Mouse (Mus musculus) embryo, embryonic 10 days (tissue): ENCODE results near the gene Rprd1b.

Experiments used
- DNase-seq: peaks from one replicate; pipeline ENCODE4 v3.0.0-alpha.2; 2015; ENCODE audit warnings: low spot score

Rprd1b gene

GRCm38 (mm10) chr2:158028354-158028863, at the start of gene Rprd1b, which contains the start of gene Tti1:
TSS of gene Rprd1b (plus strand) at chr2:158028497.
TSS of gene Tti1 (minus strand) at chr2:158028433.
- peak; percentile 99 for DNase-seq

GRCm38 (mm10) chr2:157979241-157979640, 49.1 kb upstream of the Rprd1b start:
- no peak for DNase-seq

GRCm38 (mm10) chr2:157982727-157983126, 45.6 kb upstream of the Rprd1b start:
- no peak for DNase-seq

- DNase-seq = no peak
Observed at GRCm38 (mm10) chr2:157983276-157983675, 45.0 kb upstream of the Rprd1b start.

- DNase-seq = no peak
Observed at GRCm38 (mm10) chr2:157985611-157986010, 42.7 kb upstream of the Rprd1b start.

- DNase-seq = no peak
Observed at GRCm38 (mm10) chr2:157986235-157986634, 42.1 kb upstream of the Rprd1b start.

GRCm38 (mm10) chr2:157988416-157989190, 39.7 kb upstream of the Rprd1b start:
- no peak for DNase-seq

- no peak for DNase-seq
Observed at GRCm38 (mm10) chr2:157989946-157990345, 38.4 kb upstream of the Rprd1b start.

- DNase-seq = no peak
Observed at GRCm38 (mm10) chr2:157991026-157991425, 37.3 kb upstream of the Rprd1b start.

- DNase-seq = no peak
Observed at GRCm38 (mm10) chr2:157992501-157992900, 35.8 kb upstream of the Rprd1b start.

GRCm38 (mm10) chr2:157998817-157999216, 29.5 kb upstream of the Rprd1b start:
- no peak for DNase-seq

- no peak for DNase-seq
Observed at GRCm38 (mm10) chr2:158004620-158005019, 23.7 kb upstream of the Rprd1b start.

- DNase-seq = no peak
Observed at GRCm38 (mm10) chr2:158005641-158006040, 22.7 kb upstream of the Rprd1b start.

- no peak for DNase-seq
Observed at GRCm38 (mm10) chr2:158009373-158009772, 18.9 kb upstream of the Rprd1b start.

GRCm38 (mm10) chr2:158012608-158013007, 15.7 kb upstream of the Rprd1b start:
- no peak for DNase-seq

- no peak for DNase-seq
Observed at GRCm38 (mm10) chr2:158017330-158017729, 11.0 kb upstream of the Rprd1b start.

GRCm38 (mm10) chr2:158027855-158028353, 393 bp upstream of the Rprd1b start:
- DNase-seq = no peak

GRCm38 (mm10) chr2:158030007-158030406, 1.7 kb downstream of the Rprd1b start:
- DNase-seq = no peak

GRCm38 (mm10) chr2:158035813-158036212, 7.5 kb downstream of the Rprd1b start:
- DNase-seq = no peak

GRCm38 (mm10) chr2:158036408-158036807, 8.1 kb downstream of the Rprd1b start:
- no peak for DNase-seq

GRCm38 (mm10) chr2:158036953-158037352, 8.7 kb downstream of the Rprd1b start:
- no peak for DNase-seq

- DNase-seq = no peak
Observed at GRCm38 (mm10) chr2:158037571-158037970, 9.3 kb downstream of the Rprd1b start.

- no peak for DNase-seq
Observed at GRCm38 (mm10) chr2:158039662-158040061, 11.4 kb downstream of the Rprd1b start.

GRCm38 (mm10) chr2:158040396-158040795, 12.1 kb downstream of the Rprd1b start:
- no peak for DNase-seq
